Mouse (Mus musculus) heart, postnatal 0 days (tissue): ENCODE measurements at regions not wholly inside any gene's neighbourhood (a gene's known extent, or its start where the extent isn't known, plus 50 kb on each side); places are given as distances from the start of the nearest gene placed in this dataset.

Experiments
- CTCF ChIP-seq: IDR thresholded peaks from 2 replicates; pipeline ENCODE4 v1.5.1; 2016; ENCODE audit warnings: antibody characterized with exemption, control low read depth, low read depth
- EP300 ChIP-seq: IDR thresholded peaks from 2 replicates; pipeline ENCODE4 v1.6.1; 2016; ENCODE audit warnings: antibody characterized with exemption, low read depth

DNA sequence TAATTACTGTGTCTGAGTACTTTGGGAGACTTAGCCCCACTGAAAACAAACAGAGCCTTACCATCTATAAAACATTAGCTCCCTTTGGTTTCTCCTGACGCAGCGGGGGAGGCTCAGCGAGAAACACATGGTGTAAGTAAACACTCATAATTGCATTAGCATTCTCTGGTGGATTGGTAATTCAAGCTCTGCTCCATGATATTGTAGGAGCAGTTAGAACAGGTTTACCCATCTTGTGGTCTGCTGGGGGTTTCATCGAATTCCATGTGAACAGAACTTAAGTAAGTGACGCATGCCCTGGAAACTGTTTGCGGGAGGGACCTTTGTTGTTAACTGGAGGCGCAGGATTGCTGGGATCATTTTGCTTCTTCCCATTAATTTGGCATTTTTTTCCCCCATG, 249.2 kb upstream of the Fam241a start:
- TF ChIP-seq EP300 (no peak), CTCF (no peak)
